Mouse (Mus musculus): ENCODE results near the gene Prx.

Gene Prx

DNA sequence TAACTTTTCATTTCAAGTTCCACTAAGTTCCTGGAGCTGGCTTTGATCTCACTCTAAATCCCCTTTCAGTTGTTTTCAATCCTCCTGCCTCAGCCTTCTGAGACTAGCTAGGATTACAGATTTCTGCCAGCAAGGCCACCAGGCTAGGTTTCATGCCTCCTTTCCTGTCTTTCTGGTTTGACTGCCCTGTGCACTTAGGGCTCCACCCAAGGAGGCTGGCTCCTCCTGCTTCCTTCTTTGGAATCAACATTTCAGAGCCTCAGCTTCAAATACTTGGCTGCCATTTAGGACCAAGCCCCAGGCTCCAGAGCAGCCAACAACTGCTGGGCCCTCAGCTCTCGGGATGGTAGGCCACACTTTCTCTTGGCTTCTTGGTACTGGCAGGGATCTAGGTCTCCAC, 21.5 kb downstream of the Prx start:
- no peak for DNase-seq (ENCODE audit: low spot score in 2 of 2)

DNA sequence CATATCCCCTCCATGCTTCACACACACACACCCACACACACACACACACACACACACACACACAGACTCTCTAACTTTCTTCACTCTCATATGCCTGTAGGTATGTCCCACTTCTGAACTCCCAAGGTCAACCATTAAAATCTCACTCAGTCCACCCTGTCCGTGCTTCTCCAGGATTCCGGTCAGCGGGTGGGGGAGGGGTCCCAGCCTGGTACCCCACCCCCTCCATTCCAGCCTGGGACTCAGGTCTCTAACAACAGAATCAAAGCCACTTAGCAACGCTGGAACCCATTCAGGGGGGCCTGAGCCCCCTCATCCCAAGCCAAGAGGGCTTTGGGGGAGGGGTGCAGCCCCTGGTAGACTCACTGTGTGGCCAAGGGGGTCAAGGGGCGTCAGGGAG, 23.8 kb downstream of the Prx start, which contains the start of gene Hipk4:
Hipk4 (plus strand) TSS at position 301 of the 400 bp plus-strand sequence.
- DNase-seq (ENCODE audit: low spot score in 2 of 2) = no peak

- DNase-seq (ENCODE audit: low spot score in 2 of 2) = no peak
These were observed 24.7 kb downstream of the Prx start for GRCm38 (mm10) chr7:27523805-27524204.

- peak in 1 of 2 experiments; percentile 60 for DNase-seq (ENCODE audit: low spot score in 2 of 2)
These were observed 27.1 kb downstream of the Prx start for GRCm38 (mm10) chr7:27526039-27526827.

- no peak for DNase-seq (ENCODE audit: low spot score in 2 of 2)
These were observed 29.9 kb downstream of the Prx start for GRCm38 (mm10) chr7:27529070-27529469.

GRCm38 (mm10) chr7:27530937-27531336, 31.8 kb downstream of the Prx start:
- no peak for DNase-seq (ENCODE audit: low spot score in 2 of 2)

- DNase-seq (ENCODE audit: low spot score in 2 of 2) = no peak
These were observed 32.6 kb downstream of the Prx start for GRCm38 (mm10) chr7:27531707-27532106.

- DNase-seq (ENCODE audit: low spot score in 2 of 2) = no peak
These were observed 33.4 kb downstream of the Prx start for GRCm38 (mm10) chr7:27532480-27533050.

- DNase-seq (ENCODE audit: low spot score in 2 of 2) = no peak
These were observed 36.3 kb downstream of the Prx start for GRCm38 (mm10) chr7:27535386-27535785.

DNA sequence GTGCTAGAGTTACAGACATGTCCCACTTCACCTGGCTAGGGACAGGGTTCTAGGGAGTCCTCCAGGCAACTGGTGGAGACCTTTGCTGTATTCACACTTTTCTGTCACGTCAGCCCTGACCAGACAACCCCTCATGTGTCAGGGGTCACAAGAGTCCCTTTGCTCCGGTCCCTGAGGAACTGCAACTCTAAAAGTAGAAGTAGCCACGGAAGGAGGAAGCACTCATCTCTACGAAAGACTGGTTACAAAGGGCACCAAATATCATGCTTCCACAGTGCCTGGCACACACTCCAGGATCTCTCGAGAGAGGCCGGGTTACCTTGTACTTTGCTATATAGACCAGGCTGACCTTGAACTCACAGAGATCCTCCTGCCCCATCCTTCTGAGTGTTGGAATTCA, 37.5 kb downstream of the Prx start:
- DNase-seq (ENCODE audit: low spot score in 2 of 2) = no peak

DNA sequence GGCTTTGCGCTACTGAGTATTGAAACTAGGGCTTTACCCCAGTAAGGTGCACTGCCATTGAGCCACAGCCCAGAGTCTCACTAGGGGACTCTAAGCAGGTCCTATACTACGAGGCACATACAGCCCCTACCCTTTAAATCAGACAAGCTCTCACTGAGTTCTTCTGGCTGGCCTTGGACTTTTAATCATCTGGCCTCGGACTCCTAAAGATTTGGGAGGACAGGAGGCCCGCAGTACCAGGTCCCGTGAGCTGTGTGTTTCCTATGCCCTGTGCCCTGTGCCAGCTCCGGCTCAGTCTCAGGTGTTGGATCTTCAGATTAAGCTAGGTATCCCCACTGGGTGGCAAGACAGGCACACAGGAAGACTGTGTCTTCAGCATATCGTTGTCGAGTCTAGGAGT, 38.9 kb downstream of the Prx start:
- DNase-seq (ENCODE audit: low spot score in 2 of 2) = no peak

DNA sequence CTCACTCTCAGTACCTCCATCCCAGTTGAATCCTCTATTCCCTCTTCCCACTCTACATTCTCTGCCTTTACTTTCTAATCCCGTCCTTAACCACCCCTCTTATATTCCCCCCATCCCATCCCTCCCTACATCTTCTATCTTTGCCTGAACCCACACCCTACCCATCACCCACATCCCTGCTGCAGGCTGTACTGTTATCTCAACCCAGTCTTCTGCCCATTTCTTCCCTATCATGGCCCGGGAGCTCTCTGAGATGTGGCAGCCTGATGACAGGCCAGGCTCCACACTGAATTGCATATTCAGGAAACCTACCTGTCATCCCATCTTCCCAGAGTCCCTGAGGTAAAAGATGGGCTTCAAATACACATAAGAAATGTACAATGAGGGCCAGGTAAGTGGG, 39.7 kb downstream of the Prx start:
- DNase-seq (ENCODE audit: low spot score in 2 of 2) = no peak

DNA sequence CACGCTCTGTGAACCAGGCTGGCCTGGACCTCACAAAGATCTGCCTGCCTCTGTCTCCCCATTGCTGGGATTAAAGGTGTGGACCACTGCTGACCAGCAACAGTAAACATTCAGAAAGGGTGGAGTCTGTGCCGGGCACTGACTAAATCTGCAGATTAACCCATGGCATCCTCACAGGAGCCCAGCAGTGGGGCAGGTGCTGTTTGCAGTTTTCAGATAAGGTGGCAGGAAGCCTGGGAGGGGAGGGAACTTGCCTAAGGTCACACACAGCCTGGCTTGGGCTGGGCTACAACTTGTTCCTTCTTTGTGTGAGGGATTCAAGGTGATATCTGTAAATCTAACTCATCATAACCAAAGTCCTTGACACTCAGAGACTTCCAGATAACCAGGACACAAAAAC, 41.4 kb downstream of the Prx start:
- DNase-seq (ENCODE audit: low spot score in 2 of 2) = no peak

- no peak for DNase-seq (ENCODE audit: low spot score in 2 of 2)
These were observed 41.8 kb downstream of the Prx start for GRCm38 (mm10) chr7:27540935-27541334.

DNA sequence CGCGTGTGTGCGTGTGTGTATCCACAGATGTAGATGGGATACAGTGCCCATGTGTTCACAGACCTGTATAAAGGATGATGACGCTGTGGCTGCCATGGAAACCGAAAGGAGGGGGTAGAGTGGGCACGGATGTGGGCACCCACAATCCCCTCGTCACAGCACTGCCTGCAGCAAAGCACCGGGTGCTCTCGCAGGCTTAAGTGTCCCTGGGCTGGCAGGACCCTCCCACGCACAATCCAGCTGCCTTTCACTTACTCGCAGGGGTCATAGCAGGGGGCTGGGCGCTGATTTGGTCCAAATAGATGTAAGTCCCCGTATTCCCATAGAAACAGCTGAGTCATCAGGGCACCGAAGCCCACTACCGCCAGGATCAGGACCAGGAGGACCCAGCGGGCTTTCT, 42.3 kb downstream of the Prx start:
- DNase-seq (ENCODE audit: low spot score in 2 of 2) = no peak

DNA sequence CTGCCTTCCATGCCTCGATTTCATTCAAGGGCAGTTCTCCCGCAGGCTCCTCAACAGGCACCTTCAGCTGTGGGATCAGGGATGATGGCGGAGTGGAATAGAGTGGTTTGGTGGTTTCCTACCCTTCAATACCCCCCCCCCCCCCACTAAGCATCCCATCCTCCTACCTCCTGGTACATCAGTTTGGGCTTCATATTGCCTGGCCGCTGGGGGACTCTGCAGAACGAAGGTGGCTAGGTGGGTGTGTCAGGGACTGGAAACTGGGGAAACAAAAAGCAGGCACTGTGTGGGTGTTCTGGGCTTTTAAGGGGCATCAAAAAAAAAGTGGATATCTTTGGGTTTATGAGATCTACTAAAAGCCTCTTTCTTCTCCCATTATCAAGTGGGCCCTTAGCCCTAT, 42.8 kb downstream of the Prx start:
- no peak for DNase-seq (ENCODE audit: low spot score in 2 of 2)

- peak; percentile 81 to 87 for DNase-seq (ENCODE audit: low spot score in 2 of 2)
These were observed 43.4 kb downstream of the Prx start for GRCm38 (mm10) chr7:27542392-27543033.

- DNase-seq (ENCODE audit: low spot score in 2 of 2) = no peak
These were observed 43.9 kb downstream of the Prx start for GRCm38 (mm10) chr7:27543065-27543464.

DNA sequence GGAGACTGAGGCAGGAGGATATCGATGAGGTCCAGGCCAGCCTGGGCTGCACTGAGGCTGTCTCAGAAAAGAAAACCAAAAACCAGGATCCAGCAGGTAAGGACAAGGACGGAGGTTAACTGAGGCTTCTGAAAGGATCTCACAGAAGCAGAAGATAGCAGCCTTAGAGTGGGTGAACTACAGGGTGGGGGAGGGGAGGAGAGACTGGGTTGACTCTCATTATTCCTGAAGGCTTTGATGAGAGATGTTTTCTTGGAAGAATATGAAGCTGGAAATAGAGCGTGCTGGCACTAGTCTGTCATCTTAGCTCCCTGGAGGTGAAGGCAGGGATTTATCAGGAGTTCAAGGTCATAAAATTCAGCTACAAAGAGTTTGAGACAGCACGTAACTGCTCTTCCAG, 44.7 kb downstream of the Prx start:
- no peak for DNase-seq (ENCODE audit: low spot score in 2 of 2)

- DNase-seq (ENCODE audit: low spot score in 2 of 2) = no peak
These were observed 45.7 kb downstream of the Prx start for GRCm38 (mm10) chr7:27544675-27545370.

DNA sequence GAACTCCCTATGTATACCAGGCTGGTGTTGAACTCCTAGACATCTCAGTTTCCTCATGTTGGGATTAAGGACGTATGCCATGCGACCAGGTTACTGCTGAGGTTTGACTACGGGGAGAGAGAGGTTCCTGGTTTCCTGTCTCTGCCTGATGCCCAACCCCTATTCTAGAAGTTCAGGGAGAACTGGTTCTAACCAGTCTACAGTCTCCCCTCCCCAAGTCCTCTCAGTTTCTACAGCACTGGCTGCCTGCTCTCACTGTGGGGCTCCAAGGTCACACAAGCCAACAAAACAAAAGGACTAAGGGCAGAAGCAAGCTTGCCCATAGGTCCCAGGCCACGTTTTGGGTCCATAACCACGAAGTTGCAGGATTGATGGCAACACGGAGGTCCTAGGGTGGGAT, 50.5 kb downstream of the Prx start:
- DNase-seq (ENCODE audit: low spot score in 2 of 2) = no peak

DNA sequence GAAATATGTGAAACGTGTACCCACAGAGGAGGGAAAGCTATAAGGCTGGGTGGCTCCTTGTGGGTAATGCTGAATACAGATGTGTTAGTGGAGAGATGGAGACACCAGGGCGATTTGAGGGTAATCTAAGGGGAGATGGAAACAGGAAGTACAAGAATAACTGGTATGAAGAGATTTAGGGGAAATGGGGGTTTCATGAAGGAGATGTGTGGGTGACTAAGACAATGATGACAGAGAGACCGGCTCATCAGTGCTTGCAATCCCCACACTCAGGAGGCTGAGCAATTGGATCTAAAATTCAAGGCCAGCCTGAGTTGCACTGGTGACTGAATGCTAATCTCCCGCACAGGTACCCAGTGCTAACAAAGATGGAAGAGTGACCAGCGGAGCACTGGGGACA, 52.9 kb downstream of the Prx start:
- no peak for DNase-seq (ENCODE audit: low spot score in 2 of 2)

Measured in urinary bladder, postnatal 4 days (tissue).